26 mouse cellular contexts compared by ENCODE assay signal in genomic region chr9:116524386-116524785, GRCm38 (mm10).
DNase-seq lines count a peak whose midpoint lies in the region; ATAC-seq and TF ChIP-seq lines count a peak whose summit lies in the region.
"Had no signal": no experiment of that assay in that cellular context is flagged by ENCODE, and none has a peak within 500 bp of the region (broad histone marks: within the 10 kb centered on the region; RNA-seq: fewer than 3 reads in every experiment).

No protein-coding gene starts in this region.

- 68% methylated on average over 5 of the region's 5 CpGs for WGBS in forebrain, embryonic 14.5 days
- 85% methylated on average over 5 of the region's 5 CpGs for WGBS in forebrain, embryonic 11.5 days
- 74% methylated on average over 5 of the region's 5 CpGs for WGBS in lung, embryonic 14.5 days

- no peak for TF ChIP-seq CTCF in lung, embryonic 14.5 days (IDR thresholded peaks at IDR 0.05; ENCODE audit: low read depth)

- no peak overlapping the region for H3K4me2 ChIP-seq in forebrain, embryonic 14.5 days (ENCODE audit: low read length)
- no peak overlapping the region for H3K4me2 ChIP-seq in forebrain, embryonic 11.5 days (ENCODE audit: low read depth, low read length, severe bottlenecking)
- H3K4me2 ChIP-seq in lung, embryonic 14.5 days: no peak overlapping the region
- H3K4me2 ChIP-seq: embryonic facial prominence, embryonic 13.5 days; forebrain, embryonic 15.5 days; heart, embryonic 12.5 days; hindbrain, embryonic 12.5 days; limb, embryonic 12.5 days; liver, embryonic 11.5 days; midbrain, embryonic 15.5 days; neural tube, embryonic 13.5 days had no signal

- no peak overlapping the region for H3K9ac ChIP-seq in forebrain, embryonic 14.5 days (ENCODE audit: low read length)
- H3K9ac ChIP-seq in forebrain, embryonic 11.5 days (ENCODE audit: low read length): no peak overlapping the region
- no peak overlapping the region for H3K9ac ChIP-seq in lung, embryonic 14.5 days
- H3K9ac ChIP-seq: embryonic facial prominence, embryonic 13.5 days; forebrain, embryonic 15.5 days; heart, embryonic 12.5 days; hindbrain, embryonic 12.5 days; limb, embryonic 12.5 days; liver, postnatal 0 days; midbrain, embryonic 15.5 days; neural tube, embryonic 13.5 days had no signal

- no peak overlapping the region for H3K4me3 ChIP-seq in forebrain, embryonic 14.5 days (ENCODE audit: low read depth, low read length)
- H3K4me3 ChIP-seq in forebrain, embryonic 11.5 days (ENCODE audit: low read depth, low read length): no peak overlapping the region
- no peak overlapping the region for H3K4me3 ChIP-seq in lung, embryonic 14.5 days (ENCODE audit: low read depth, low read length)
- H3K4me3 ChIP-seq: embryonic facial prominence, embryonic 13.5 days; forebrain, embryonic 15.5 days; heart, embryonic 12.5 days; hindbrain, embryonic 12.5 days; limb, embryonic 12.5 days; midbrain, embryonic 15.5 days; myocyte; neural tube, embryonic 13.5 days had no signal

- H3K9me3 ChIP-seq in forebrain, embryonic 14.5 days (replicated peaks; ENCODE audit: control insufficient read depth, low read length): no peaks in the 10 kb centered on the region; the same call in 1 of the 2 replicates
- no peaks in the 10 kb centered on the region for H3K9me3 ChIP-seq in forebrain, embryonic 11.5 days (ENCODE audit: control insufficient read depth, low read length)
- H3K9me3 ChIP-seq in lung, embryonic 14.5 days (ENCODE audit: low read depth, low read length): no peaks in the 10 kb centered on the region
- H3K9me3 ChIP-seq: embryonic facial prominence, embryonic 13.5 days; forebrain, embryonic 15.5 days; hindbrain, embryonic 12.5 days; midbrain, embryonic 15.5 days had no signal

- ATAC-seq in forebrain, embryonic 14.5 days: no peak
- ATAC-seq in forebrain, embryonic 11.5 days (replicated peaks; ENCODE audit: low FRiP score): no peak
- ATAC-seq in lung, embryonic 14.5 days (ENCODE audit: insufficient read depth): no peak
- ATAC-seq: forebrain, embryonic 15.5 days; inflammation-experienced regulatory T-cells, adult 6 months; liver, postnatal 0 days; midbrain, embryonic 15.5 days had no signal

- no peaks in the 10 kb centered on the region for H3K36me3 ChIP-seq in forebrain, embryonic 14.5 days (ENCODE audit: control insufficient read depth, insufficient read depth, low read length)
- no peaks in the 10 kb centered on the region for H3K36me3 ChIP-seq in forebrain, embryonic 11.5 days (ENCODE audit: control insufficient read depth, insufficient read depth, low read length)
- no peaks in the 10 kb centered on the region for H3K36me3 ChIP-seq in lung, embryonic 14.5 days (ENCODE audit: insufficient read depth)
- H3K36me3 ChIP-seq: embryonic facial prominence, embryonic 13.5 days; forebrain, embryonic 15.5 days; heart, embryonic 12.5 days; hindbrain, embryonic 12.5 days; limb, embryonic 12.5 days; midbrain, embryonic 15.5 days; neural tube, embryonic 13.5 days had no signal

- no peaks in the 10 kb centered on the region for H3K4me1 ChIP-seq in forebrain, embryonic 14.5 days (ENCODE audit: control insufficient read depth, insufficient read depth, low read length)
- no peaks in the 10 kb centered on the region for H3K4me1 ChIP-seq in forebrain, embryonic 11.5 days (replicated peaks; ENCODE audit: control insufficient read depth, insufficient read depth, low read length)
- H3K4me1 ChIP-seq in lung, embryonic 14.5 days (ENCODE audit: insufficient read depth): no peaks in the 10 kb centered on the region
- H3K4me1 ChIP-seq: embryonic facial prominence, embryonic 13.5 days; forebrain, embryonic 15.5 days; heart, embryonic 12.5 days; hindbrain, embryonic 12.5 days; midbrain, embryonic 15.5 days had no signal

- no peak overlapping the region for H3K27ac ChIP-seq in forebrain, embryonic 14.5 days (ENCODE audit: low read depth, low read length)
- no peak overlapping the region for H3K27ac ChIP-seq in forebrain, embryonic 11.5 days (ENCODE audit: low read depth, low read length)
- no peak overlapping the region for H3K27ac ChIP-seq in lung, embryonic 14.5 days (ENCODE audit: low read depth)
- H3K27ac ChIP-seq: embryonic facial prominence, embryonic 13.5 days; forebrain, embryonic 15.5 days; hindbrain, embryonic 12.5 days; kidney, postnatal 0 days; limb, embryonic 12.5 days; midbrain, embryonic 15.5 days; neural tube, embryonic 13.5 days had no signal

- H3K27me3 ChIP-seq in forebrain, embryonic 14.5 days (replicated peaks; ENCODE audit: control insufficient read depth, insufficient read depth, low read length): no peaks in the 10 kb centered on the region
- no peaks in the 10 kb centered on the region for H3K27me3 ChIP-seq in forebrain, embryonic 11.5 days (ENCODE audit: control insufficient read depth, insufficient read depth, low read length)
- no peaks in the 10 kb centered on the region for H3K27me3 ChIP-seq in lung, embryonic 14.5 days (ENCODE audit: insufficient read depth, low read length)
- H3K27me3 ChIP-seq: embryonic facial prominence, embryonic 13.5 days; forebrain, embryonic 15.5 days; heart, embryonic 12.5 days; hindbrain, embryonic 12.5 days; limb, embryonic 12.5 days; midbrain, embryonic 15.5 days; neural tube, embryonic 13.5 days had no signal

- DNase-seq in adrenal gland, postnatal 10 days: peak; percentile 9
- DNase-seq in adrenal gland, postnatal 25 days: no peak
- peak; percentile 35 for DNase-seq in forebrain, embryonic 14.5 days (ENCODE audit: low spot score)
- no peak for DNase-seq in forebrain, embryonic 11.5 days (ENCODE audit: low spot score)
- DNase-seq in lung, embryonic 14.5 days: peak; percentile 11
- no peak for DNase-seq in lung, postnatal 4 days
- DNase-seq in cerebellum, postnatal 25 days: peak; percentile 47 to 76
- DNase-seq in spleen, postnatal 4 days (ENCODE audit: low spot score in 2 of 2): no peak
- DNase-seq: heart, postnatal 10 days; kidney, adult 18-20 months; liver, postnatal 0 days; lung, postnatal 10 days; retina, postnatal 1 day; right cerebral cortex, postnatal 25 days; thymus, postnatal 25 days had no signal

Comparison
In these comparisons a context has a peak if more than half of its experiments do, and no peak if none do; other contexts are left out.
1. DNase-seq: peak in adrenal gland, postnatal 10 days (single experiment), forebrain, embryonic 14.5 days (single experiment), lung, embryonic 14.5 days (single experiment) and cerebellum, postnatal 25 days (2 of 2); none in adrenal gland, postnatal 25 days (single experiment), forebrain, embryonic 11.5 days (single experiment), lung, postnatal 4 days (0 of 2) and spleen, postnatal 4 days (0 of 2).